ENCODE assay signal across 8 mouse cellular contexts in genomic region chr11:88100170-88100569, GRCm38 (mm10). TPM values are rescaled to one million over a fixed set of nuclear protein-coding genes. Genes with fewer than 3 reads are reported as not detected.
DNase-seq lines count a peak whose midpoint lies in the region; ATAC-seq and TF ChIP-seq lines count a peak whose summit lies in the region.

No protein-coding gene starts in this region.

- peak overlapping the region; percentile 77 for H3K4me2 ChIP-seq in neural tube, embryonic 11.5 days (ENCODE audit: low read depth)
- peak overlapping the region; percentile 88 for H3K4me2 ChIP-seq in limb, embryonic 15.5 days
- peak overlapping the region; percentile 86 for H3K4me2 ChIP-seq in stomach, postnatal 0 days (replicated peaks; ENCODE audit: low read depth)

- H3K4me3 ChIP-seq in gastrocnemius, adult 2 months, result peak overlapping the region; percentile 95
- H3K4me3 ChIP-seq in neural tube, embryonic 11.5 days (ENCODE audit: low read depth, low read length), result peak overlapping the region; percentile 80
- H3K4me3 ChIP-seq in limb, embryonic 15.5 days, result peak overlapping the region; percentile 74
- H3K4me3 ChIP-seq in stomach, postnatal 0 days (ENCODE audit: low read depth, low read length), result peak overlapping the region; percentile 76

- H3K9ac ChIP-seq in neural tube, embryonic 11.5 days (ENCODE audit: low read length), result no peak overlapping the region
- no peak overlapping the region for H3K9ac ChIP-seq in limb, embryonic 15.5 days
- no peak overlapping the region for H3K9ac ChIP-seq in stomach, postnatal 0 days (ENCODE audit: low read length)

- H3K4me1 ChIP-seq in neural tube, embryonic 11.5 days (ENCODE audit: control insufficient read depth, insufficient read depth, low read length), result peaks cover 9% of the 10 kb centered on the region; the same call in 1 of the 2 replicates
- peaks cover 45% of the 10 kb centered on the region for H3K4me1 ChIP-seq in limb, embryonic 15.5 days
- 0 out of 2 replicates have a peak, but pooled peaks cover 3% of the 10 kb centered on the region for H3K4me1 ChIP-seq in stomach, postnatal 0 days (replicated peaks; ENCODE audit: control insufficient read depth, insufficient read depth)

- WGBS in neural tube, embryonic 11.5 days, result 48% methylated on average over 4 of the region's 4 CpGs
- 38% methylated on average over 4 of the region's 4 CpGs for WGBS in limb, embryonic 15.5 days
- WGBS in stomach, postnatal 0 days, result 44% methylated on average over 4 of the region's 4 CpGs

- H3K27ac ChIP-seq in gastrocnemius, adult 2 months, result peak overlapping the region; percentile 99
- H3K27ac ChIP-seq in neural tube, embryonic 11.5 days (ENCODE audit: low read depth, low read length), result no peak overlapping the region
- H3K27ac ChIP-seq in limb, embryonic 15.5 days, result no peak overlapping the region; the same call in none of the 2 replicates
- no peak overlapping the region for H3K27ac ChIP-seq in stomach, postnatal 0 days (replicated peaks)

- H3K27me3 ChIP-seq in neural tube, embryonic 11.5 days (ENCODE audit: control insufficient read depth, insufficient read depth, low read length), result no peaks in the 10 kb centered on the region
- no peaks in the 10 kb centered on the region for H3K27me3 ChIP-seq in limb, embryonic 15.5 days
- no peaks in the 10 kb centered on the region for H3K27me3 ChIP-seq in stomach, postnatal 0 days (ENCODE audit: control insufficient read depth, insufficient read depth, low read length)

- H3K36me3 ChIP-seq in neural tube, embryonic 11.5 days (ENCODE audit: control insufficient read depth, insufficient read depth, low read length), result no peaks in the 10 kb centered on the region
- no peaks in the 10 kb centered on the region for H3K36me3 ChIP-seq in limb, embryonic 15.5 days
- H3K36me3 ChIP-seq in stomach, postnatal 0 days (ENCODE audit: control insufficient read depth, insufficient read depth, low read length), result no peaks in the 10 kb centered on the region

- no peak for DNase-seq in gastrocnemius, adult 2 months
- no peak for DNase-seq in gastrocnemius, adult 8-10 months (ENCODE audit: low spot score in 2 of 2)
- no peak for DNase-seq in neural tube, embryonic 11.5 days (ENCODE audit: low spot score)
- DNase-seq in neural tube, embryonic 10.5 days (ENCODE audit: extremely low spot score, low spot score), result no peak
- no peak for DNase-seq in stomach, postnatal 0 days (ENCODE audit: low spot score)
- no peak for DNase-seq in spleen, postnatal 36 days (ENCODE audit: low spot score in 2 of 2)
- DNase-seq in cerebellum, postnatal 25 days, result no peak

- TF ChIP-seq EP300 in stomach, postnatal 0 days (optimal IDR thresholded peaks at IDR 0.05), result no peak

- intact Hi-C loops in gastrocnemius, adult 2 months (cut with DNase I), result no loop called here

- no peak for ATAC-seq in neural tube, embryonic 11.5 days (ENCODE audit: insufficient read depth, low FRiP score, low TSS enrichment)
- ATAC-seq in limb, embryonic 15.5 days (ENCODE audit: insufficient number of reproducible peaks, low FRiP score, low TSS enrichment, low read depth), result no peak
- ATAC-seq in stomach, postnatal 0 days (ENCODE audit: low FRiP score, low TSS enrichment), result no peak

- no peaks in the 10 kb centered on the region for H3K9me3 ChIP-seq in neural tube, embryonic 11.5 days (ENCODE audit: control insufficient read depth, low read length)
- H3K9me3 ChIP-seq in limb, embryonic 15.5 days, result no peaks in the 10 kb centered on the region
- H3K9me3 ChIP-seq in stomach, postnatal 0 days (ENCODE audit: control insufficient read depth, low read length), result no peaks in the 10 kb centered on the region

- no peak for TF ChIP-seq CTCF in gastrocnemius, adult 2 months (IDR thresholded peaks at IDR 0.05)
- TF ChIP-seq CTCF in stomach, postnatal 0 days (IDR thresholded peaks at IDR 0.05; ENCODE audit: low read depth), result no peak

RNA-seq across cellular contexts. Expression of gene Cuedc1, which starts 2.3 kb away (rescaled TPM):
- 100 to 1,000 TPM; 101 to 127 TPM for total RNA-seq in gastrocnemius, adult 2 months (2021)
- total RNA-seq in gastrocnemius, adult 8-10 months (2022), result 100 to 1,000 TPM; 108 to 156 (median 116) TPM
- polyA plus RNA-seq in neural tube, embryonic 11.5 days (2014; fragmentation: Nextera tagmentation; extraction: Ambion mirVana), result 18.2 and 21.3 TPM in 2 replicates
- 28.1 and 32.1 TPM in 2 replicates for polyA plus RNA-seq in limb, embryonic 15.5 days (2015; fragmentation: Nextera tagmentation; extraction: Ambion mirVana)
- 12.8 and 13.7 TPM in 2 replicates for polyA plus RNA-seq in stomach, postnatal 0 days (2015; fragmentation: Nextera tagmentation; extraction: Ambion mirVana)

RNA-seq across cellular contexts. Expression of gene Vezf1, which starts 32.1 kb away (rescaled TPM):
- total RNA-seq in gastrocnemius, adult 2 months (2021), result 10 to 100 TPM; 76.5 to 87.2 TPM
- 100 to 1,000 TPM in 1 of 4 experiments, 10 to 100 TPM in 3; 98.6 to 102 (median 98.9) TPM for total RNA-seq in gastrocnemius, adult 8-10 months (2022)
- 76.2 and 78.4 TPM in 2 replicates for polyA plus RNA-seq in neural tube, embryonic 11.5 days (2014; fragmentation: Nextera tagmentation; extraction: Ambion mirVana)
- 31.9 and 35.6 TPM in 2 replicates for polyA plus RNA-seq in limb, embryonic 15.5 days (2015; fragmentation: Nextera tagmentation; extraction: Ambion mirVana)
- polyA plus RNA-seq in stomach, postnatal 0 days (2015; fragmentation: Nextera tagmentation; extraction: Ambion mirVana), result 15.9 and 18.1 TPM in 2 replicates

RNA-seq across cellular contexts. Expression of gene Srsf1, which starts 53.0 kb away (rescaled TPM):
- 10 to 100 TPM; 67.5 to 85.8 TPM for total RNA-seq in gastrocnemius, adult 2 months (2021)
- total RNA-seq in gastrocnemius, adult 8-10 months (2022), result 10 to 100 TPM; 52.7 to 62.4 (median 59.0) TPM
- 488 and 497 TPM in 2 replicates for polyA plus RNA-seq in neural tube, embryonic 11.5 days (2014; fragmentation: Nextera tagmentation; extraction: Ambion mirVana)
- polyA plus RNA-seq in limb, embryonic 15.5 days (2015; fragmentation: Nextera tagmentation; extraction: Ambion mirVana), result 208 and 244 TPM in 2 replicates
- 88.1 and 97.5 TPM in 2 replicates for polyA plus RNA-seq in stomach, postnatal 0 days (2015; fragmentation: Nextera tagmentation; extraction: Ambion mirVana)
